Mouse (Mus musculus) inflammation-experienced regulatory T-cells, adult 6 months (primary cell): Measurements from ENCODE around the gene Olfr1124. TPM values are rescaled to one million over a fixed set of nuclear protein-coding genes. Genes with fewer than 3 reads are reported as not detected.
"Not testable (repeated sequence)": the region's sequence is repeated elsewhere in the genome, so short reads cannot be mapped to it uniquely, and the experiment has no call there.

Experiments
- ATAC-seq: one replicate; pipeline ENCODE4 v1.8.0; 2017
- polyA plus RNA-seq, 3 experiments: library from polyadenylated mRNA; unstranded; fragments of 100-300 nt; shearing (Covaris generic); gene quantifications; one replicate each; pipeline ENCODE4 v1.2.1; 2017

Olfr1124 gene
- 1 to 10 TPM in 1 of 3 experiments, under 1 TPM in 1, not detected in 1; 0.88 to 2.6 TPM for polyA plus RNA-seq

DNA sequence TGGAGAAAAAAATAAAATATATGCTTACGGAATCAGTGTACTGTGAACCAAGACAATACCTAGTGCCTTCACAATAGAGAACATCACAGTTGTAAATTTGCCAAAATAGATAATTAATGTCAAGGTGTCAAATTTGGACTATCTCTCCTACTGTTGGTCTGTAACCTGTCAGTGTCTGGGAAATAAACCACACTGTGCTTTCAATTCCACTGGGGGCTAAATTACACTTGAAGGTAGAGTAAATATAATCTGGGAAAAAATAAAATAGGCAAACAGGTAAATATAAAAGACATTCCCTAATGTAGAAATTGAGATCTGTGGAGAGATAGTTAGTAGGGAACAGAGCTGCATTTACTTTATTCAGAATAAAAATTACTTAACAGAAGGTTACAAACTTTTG lies at the start of gene Olfr1124:
Gene Olfr1124 (plus strand): TSS at position 301 of the 400 bp plus-strand sequence.
- no peak for ATAC-seq

- no peak for ATAC-seq
Measured at GRCm38 (mm10) chr2:87383935-87384334, 46.1 kb upstream of the Olfr1124 start.

DNA sequence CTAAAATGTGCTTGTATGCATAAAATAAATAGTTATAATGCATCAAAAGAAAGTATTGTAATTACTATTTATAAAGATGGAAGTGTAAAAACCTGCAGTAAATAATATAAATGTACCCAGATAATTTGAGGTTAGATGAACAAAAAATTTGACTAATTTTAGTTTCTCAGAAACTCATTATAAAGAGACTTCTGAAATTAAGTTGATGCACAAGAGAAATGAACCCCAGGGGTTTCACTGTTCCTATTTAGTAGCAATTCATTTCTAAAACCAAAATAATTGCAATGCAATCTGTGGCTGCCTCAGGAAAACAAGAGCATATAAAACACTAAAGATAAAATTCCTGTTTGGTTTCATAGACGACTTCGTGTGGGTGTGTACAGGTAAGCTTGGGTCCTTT lies 44.5 kb upstream of the Olfr1124 start, which contains the start of gene Olfr1122:
Gene Olfr1122 (plus strand): TSS at position 301 of the 400 bp plus-strand sequence.
- ATAC-seq = no peak

- ATAC-seq = peak; percentile 38
Measured at GRCm38 (mm10) chr2:87393605-87394004, 36.5 kb upstream of the Olfr1124 start.

GRCm38 (mm10) chr2:87394686-87395085 lies 35.4 kb upstream of the Olfr1124 start:
- not testable (repeated sequence) for ATAC-seq

GRCm38 (mm10) chr2:87416335-87416734 lies 13.7 kb upstream of the Olfr1124 start, which contains the start of gene Olfr1123:
Gene Olfr1123, plus strand, starts transcription at chr2:87416635.
- no peak for ATAC-seq

DNA sequence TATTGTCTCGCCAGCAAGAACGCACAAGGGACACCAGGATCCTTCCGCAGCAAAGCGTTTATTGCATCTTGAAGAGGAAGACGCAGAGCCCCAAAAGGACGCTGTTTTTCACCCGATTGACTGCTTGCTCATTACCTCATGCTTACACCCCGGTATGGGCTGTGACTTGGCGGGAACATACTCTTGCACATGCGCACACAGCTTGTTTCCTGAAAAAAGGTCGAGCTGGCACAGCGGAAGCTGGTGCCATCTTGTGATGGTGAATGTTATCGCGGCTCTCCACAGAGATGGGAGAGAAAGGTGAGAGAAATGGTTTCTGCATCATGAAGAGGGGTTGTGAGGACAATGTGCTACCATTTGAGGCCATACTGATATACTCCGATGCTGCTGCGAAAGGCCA lies 7.7 kb downstream of the Olfr1124 start:
- no peak for ATAC-seq

DNA sequence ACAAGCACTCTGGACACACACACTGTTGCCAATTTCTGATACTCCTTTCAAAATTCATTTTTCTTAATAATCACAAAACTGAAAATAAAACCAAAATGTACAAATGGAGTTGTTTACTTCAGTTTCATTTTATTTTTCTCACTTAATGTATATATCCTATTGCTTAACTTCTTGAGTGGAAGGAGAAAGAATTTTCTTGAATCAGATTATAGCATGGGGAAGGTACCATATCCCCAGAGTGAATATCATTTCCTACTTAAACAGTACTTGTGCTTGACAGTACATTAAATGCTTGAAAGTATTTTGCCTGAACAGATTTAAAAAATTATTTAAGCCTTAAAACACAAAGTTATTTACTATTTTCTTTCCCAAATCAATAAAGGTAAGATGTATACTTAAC lies 23.6 kb downstream of the Olfr1124 start, which contains the start of gene Olfr1126:
Gene Olfr1126 (plus strand): TSS at position 301 of the 400 bp plus-strand sequence.
- ATAC-seq = no peak

- ATAC-seq = peak; percentile 69
Measured at GRCm38 (mm10) chr2:87461769-87462168, 31.7 kb downstream of the Olfr1124 start.

DNA sequence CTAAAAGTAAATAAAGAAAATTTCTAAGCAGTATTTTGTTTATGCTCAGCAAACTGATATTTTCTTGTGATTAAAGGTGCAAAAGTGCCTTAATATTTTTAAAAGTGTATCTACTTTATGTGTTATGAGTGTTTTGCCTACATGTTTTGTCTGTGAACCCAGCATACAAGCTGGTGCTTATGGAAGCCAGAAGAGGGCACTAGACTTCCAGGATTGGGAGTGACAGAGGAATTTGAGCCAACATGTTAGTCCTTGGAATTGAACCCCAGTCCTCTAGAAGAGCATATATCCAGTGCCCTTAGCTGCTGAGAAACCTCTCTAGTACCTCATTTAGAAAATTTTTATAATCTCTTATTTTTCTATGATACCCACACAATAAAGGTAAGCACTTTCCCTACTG lies 50.1 kb downstream of the Olfr1124 start:
- no peak for ATAC-seq

GRCm38 (mm10) chr2:87481158-87481557 lies 51.1 kb downstream of the Olfr1124 start:
- no peak for ATAC-seq

- no peak for ATAC-seq
Measured at GRCm38 (mm10) chr2:87482276-87482675, 52.2 kb downstream of the Olfr1124 start.

Other genes starting within 250 kb of the Olfr1124 start
- gene Olfr1112, start 242.5 kb upstream of the Olfr1124 start, polyA plus RNA-seq = not detected
- gene Olfr1113, start 221.3 kb upstream of the Olfr1124 start, polyA plus RNA-seq = not detected
- gene Olfr1115, start 182.3 kb upstream of the Olfr1124 start, polyA plus RNA-seq = not detected
- gene Olfr1116, start 162.7 kb upstream of the Olfr1124 start, polyA plus RNA-seq = under 1 TPM in 1 of 3 experiments, not detected in 2; 0.04 TPM
- gene Olfr1118, start 122.7 kb upstream of the Olfr1124 start, polyA plus RNA-seq = not detected
- gene Olfr1120, start 75.5 kb upstream of the Olfr1124 start, polyA plus RNA-seq = not detected
- not detected for gene Olfr1121, start 60.4 kb upstream of the Olfr1124 start, polyA plus RNA-seq
- not detected for gene Olfr1122, start 44.4 kb upstream of the Olfr1124 start, polyA plus RNA-seq
- not detected for gene Olfr1123, start 13.6 kb upstream of the Olfr1124 start, polyA plus RNA-seq
- not detected for gene Olfr1126, start 23.7 kb downstream of the Olfr1124 start, polyA plus RNA-seq
- not detected for gene Pramel7, start 66.8 kb downstream of the Olfr1124 start, polyA plus RNA-seq
- gene Pramel6, start 76.3 kb downstream of the Olfr1124 start, polyA plus RNA-seq = not detected
- not detected for gene Olfr153, start 101.5 kb downstream of the Olfr1124 start, polyA plus RNA-seq
- gene Olfr1128, start 115.3 kb downstream of the Olfr1124 start, polyA plus RNA-seq = not detected
- not detected for gene Olfr1129, start 143.6 kb downstream of the Olfr1124 start, polyA plus RNA-seq
- gene Olfr1130, start 175.9 kb downstream of the Olfr1124 start, polyA plus RNA-seq = not detected
- gene Olfr1131, start 196.8 kb downstream of the Olfr1124 start, polyA plus RNA-seq = not detected
- gene Olfr1132, start 207.3 kb downstream of the Olfr1124 start, polyA plus RNA-seq = not detected
- gene Olfr1133, start 217.1 kb downstream of the Olfr1124 start, polyA plus RNA-seq = not detected
- not detected for gene Olfr1134, start 228.2 kb downstream of the Olfr1124 start, polyA plus RNA-seq
- gene Olfr1135, start 243.4 kb downstream of the Olfr1124 start, polyA plus RNA-seq = not detected